Mouse (Mus musculus): ENCODE measurements around the gene Gpbp1l1.

- TF ChIP-seq CTCF (IDR thresholded peaks at IDR 0.05), result peak; percentile 61
- no peak for TF ChIP-seq EP300 (IDR thresholded peaks at IDR 0.05)
These were observed at the start of gene Gpbp1l1 for GRCm38 (mm10) chr4:116557306-116558121.

All from lung, postnatal 0 days (tissue).